Mouse (Mus musculus) C3H10T1/2 (cell line): ENCODE measurements around the gene Rrn3. TPM values are rescaled to one million over a fixed set of nuclear protein-coding genes. Genes with fewer than 3 reads are reported as not detected.

Experiments
- polyA plus RNA-seq, 2 experiments: library from polyadenylated mRNA; unstranded; fragments of >200 nt; fragmentation: generic; extraction: Trizol; gene quantifications; one replicate each; pipeline ENCODE4 v1.2.1; 2012; ENCODE audit warnings: missing spikeins in 2 of 2

The Rrn3 gene
- polyA plus RNA-seq = 10 to 100 TPM in 1 of 2 experiments, 1 to 10 TPM in 1; 6.2 to 17.6 TPM

GRCm38 (mm10) chr16:13780353-13781036 lies at the start of gene Rrn3:
TSS of gene Rrn3 (plus strand) at chr16:13780708.

GRCm38 (mm10) chr16:13818560-13819393 lies 38.3 kb downstream of the Rrn3 start, which contains the start of gene Ntan1:
TSS of gene Ntan1 (plus strand) at chr16:13818845.

Other genes starting within 250 kb of the Rrn3 start
- 10 to 100 TPM in 1 of 2 experiments, 1 to 10 TPM in 1; 4.5 to 26.0 TPM for gene Parn, start 112.5 kb upstream of the Rrn3 start, polyA plus RNA-seq
- 10 to 100 TPM in 1 of 2 experiments, 1 to 10 TPM in 1; 1.3 to 16.3 TPM for gene Bfar, start 108.8 kb upstream of the Rrn3 start, polyA plus RNA-seq
- 1 to 10 TPM in 1 of 2 experiments, under 1 TPM in 1; 0.08 to 1.6 TPM for gene 3110001I22Rik, start 108.8 kb upstream of the Rrn3 start, polyA plus RNA-seq
- not detected for gene Pla2g10, start 49.7 kb upstream of the Rrn3 start, polyA plus RNA-seq
- 10 to 100 TPM; 17.1 to 81.4 TPM for gene Ntan1, start 38.1 kb downstream of the Rrn3 start, polyA plus RNA-seq
- gene Pdxdc1, start 122.4 kb downstream of the Rrn3 start, polyA plus RNA-seq = 10 to 100 TPM in 1 of 2 experiments, 1 to 10 TPM in 1; 6.1 to 39.3 TPM
- gene Mpv17l, start 122.5 kb downstream of the Rrn3 start, polyA plus RNA-seq = 1 to 10 TPM in 1 of 2 experiments, under 1 TPM in 1; 0.20 to 1.3 TPM
- gene 2900011O08Rik, start 205.9 kb downstream of the Rrn3 start, polyA plus RNA-seq = under 1 TPM; 0.02 to 0.28 TPM
- under 1 TPM in 1 of 2 experiments, not detected in 1; 0.02 TPM for gene Ifitm7, start 206.2 kb downstream of the Rrn3 start, polyA plus RNA-seq